Comparison of ENCODE assay signal across 11 mouse cellular contexts in genomic region chr4:154996572-154997154, GRCm38 (mm10). TPM values are rescaled to one million over a fixed set of nuclear protein-coding genes. Genes with fewer than 3 reads are reported as not detected.
DNase-seq lines count a peak whose midpoint lies in the region; ATAC-seq and TF ChIP-seq lines count a peak whose summit lies in the region.
"Had no signal": no experiment of that assay in that cellular context is flagged by ENCODE, and none has a peak within 500 bp of the region (broad histone marks: within the 10 kb centered on the region; RNA-seq: fewer than 3 reads in every experiment).

No protein-coding gene starts in this region.

- ATAC-seq in lung, embryonic 16.5 days (ENCODE audit: low read depth): peak; percentile 34; the same call in 1 of the 2 replicates
- ATAC-seq in hindbrain, postnatal 0 days: peak; percentile 62
- ATAC-seq in liver, embryonic 12.5 days: no peak
- no peak for ATAC-seq in monocyte, adult 5-6 weeks (replicated peaks; ENCODE audit: insufficient number of reproducible peaks, low FRiP score, low TSS enrichment, poor library complexity, severe bottlenecking)
- ATAC-seq: CD4-positive, CD25-positive, alpha-beta regulatory T cell, adult 4 months had no signal

- no peak overlapping the region for H3K9ac ChIP-seq in lung, embryonic 16.5 days (ENCODE audit: low read length)
- 0 out of 2 replicates have a peak overlapping the region, but pooled peaks have one; percentile 10 for H3K9ac ChIP-seq in hindbrain, postnatal 0 days (replicated peaks; ENCODE audit: low read length)
- no peak overlapping the region for H3K9ac ChIP-seq in liver, embryonic 12.5 days
- H3K9ac ChIP-seq: embryonic facial prominence, embryonic 15.5 days; liver, embryonic 13.5 days had no signal

- peak; percentile 57 for DNase-seq in embryo, embryonic 11 days
- DNase-seq in embryo, embryonic 10 days (ENCODE audit: low spot score): no peak
- no peak for DNase-seq in lung, postnatal 25 days (ENCODE audit: low spot score)
- peak; percentile 79 for DNase-seq in hindbrain, postnatal 0 days (ENCODE audit: low spot score)
- DNase-seq in retina, embryonic 14.5 days (ENCODE audit: low spot score): peak; percentile 68
- DNase-seq: liver, embryonic 13.5 days had no signal

- no peak overlapping the region for H3K4me3 ChIP-seq in lung, embryonic 16.5 days (ENCODE audit: low read length)
- no peak overlapping the region for H3K4me3 ChIP-seq in hindbrain, postnatal 0 days (ENCODE audit: low read length)
- no peak overlapping the region for H3K4me3 ChIP-seq in liver, embryonic 12.5 days
- H3K4me3 ChIP-seq: embryonic facial prominence, embryonic 15.5 days; liver, embryonic 13.5 days had no signal

- no peak overlapping the region for H3K4me2 ChIP-seq in lung, embryonic 16.5 days (ENCODE audit: low read depth, low read length)
- H3K4me2 ChIP-seq in hindbrain, postnatal 0 days (ENCODE audit: low read depth, low read length): no peak overlapping the region
- H3K4me2 ChIP-seq in liver, embryonic 12.5 days: no peak overlapping the region
- H3K4me2 ChIP-seq: embryonic facial prominence, embryonic 15.5 days; liver, embryonic 13.5 days had no signal

- TF ChIP-seq CTCF in hindbrain, postnatal 0 days (IDR thresholded peaks at IDR 0.05; ENCODE audit: low read depth): peak; percentile 52

- 34% methylated on average over 8 of the region's 8 CpGs for WGBS in lung, embryonic 16.5 days
- 19% methylated on average over 8 of the region's 8 CpGs for WGBS in hindbrain, postnatal 0 days
- 53% methylated on average over 8 of the region's 8 CpGs for WGBS in liver, embryonic 12.5 days (ENCODE audit: insufficient replicate concordance)

- no peaks in the 10 kb centered on the region for H3K36me3 ChIP-seq in lung, embryonic 16.5 days (ENCODE audit: control insufficient read depth, insufficient read depth, low read length)
- peaks cover 7% of the 10 kb centered on the region for H3K36me3 ChIP-seq in hindbrain, postnatal 0 days (ENCODE audit: insufficient read depth, low read length)
- H3K36me3 ChIP-seq in liver, embryonic 12.5 days: no peaks in the 10 kb centered on the region
- H3K36me3 ChIP-seq: embryonic facial prominence, embryonic 15.5 days; liver, embryonic 13.5 days had no signal

- no peaks in the 10 kb centered on the region for H3K9me3 ChIP-seq in lung, embryonic 16.5 days (ENCODE audit: control insufficient read depth, low read length)
- H3K9me3 ChIP-seq in hindbrain, postnatal 0 days (ENCODE audit: low read length): no peaks in the 10 kb centered on the region
- no peaks in the 10 kb centered on the region for H3K9me3 ChIP-seq in liver, embryonic 12.5 days (replicated peaks)
- H3K9me3 ChIP-seq: embryonic facial prominence, embryonic 15.5 days; liver, embryonic 13.5 days had no signal

- H3K4me1 ChIP-seq in lung, embryonic 16.5 days (replicated peaks; ENCODE audit: control insufficient read depth, insufficient read depth, low read length): peaks cover 6% of the 10 kb centered on the region; the same call in 1 of the 2 replicates
- no peaks in the 10 kb centered on the region for H3K4me1 ChIP-seq in hindbrain, postnatal 0 days (ENCODE audit: insufficient read depth, low read length)
- no peaks in the 10 kb centered on the region for H3K4me1 ChIP-seq in liver, embryonic 12.5 days
- H3K4me1 ChIP-seq: liver, embryonic 13.5 days had no signal

- no peaks in the 10 kb centered on the region for H3K27me3 ChIP-seq in lung, embryonic 16.5 days (ENCODE audit: control insufficient read depth, insufficient read depth, low read depth, low read length)
- no peaks in the 10 kb centered on the region for H3K27me3 ChIP-seq in hindbrain, postnatal 0 days (ENCODE audit: insufficient read depth, low read length)
- H3K27me3 ChIP-seq in liver, embryonic 12.5 days (replicated peaks): peaks cover 32% of the 10 kb centered on the region
- H3K27me3 ChIP-seq: embryonic facial prominence, embryonic 15.5 days; liver, embryonic 13.5 days had no signal

- no peak overlapping the region for H3K27ac ChIP-seq in lung, embryonic 16.5 days (ENCODE audit: low read length)
- no peak overlapping the region for H3K27ac ChIP-seq in hindbrain, postnatal 0 days
- no peak overlapping the region for H3K27ac ChIP-seq in liver, embryonic 12.5 days
- H3K27ac ChIP-seq: embryonic facial prominence, embryonic 15.5 days; liver, embryonic 13.5 days had no signal

RNA-seq across cellular contexts. Expression of gene Pank4, which starts 32.7 kb away (rescaled TPM):
- polyA plus RNA-seq in lung, embryonic 16.5 days (2015; fragmentation: Nextera tagmentation; extraction: Ambion mirVana): 47.3 and 48.4 TPM in 2 replicates
- total RNA-seq in hindbrain, postnatal 0 days (2014; rRNA removed): 34.5 and 40.9 TPM in 2 replicates
- 25.2 and 28.1 TPM in 2 replicates for polyA plus RNA-seq in hindbrain, postnatal 0 days (2015; fragmentation: Nextera tagmentation; extraction: Ambion mirVana)
- polyA plus RNA-seq in liver, embryonic 12.5 days (2016; fragmentation: Nextera tagmentation; extraction: Ambion mirVana): 33.4 and 34.0 TPM in 2 replicates
- 26.6 to 36.7 TPM (median 30.2 TPM) in 3 replicates for total RNA-seq in monocyte, adult 5-6 weeks (2017)

RNA-seq across cellular contexts. Expression of gene Hes5, which starts 35.9 kb away (rescaled TPM):
- 0.54 and 0.55 TPM in 2 replicates for polyA plus RNA-seq in lung, embryonic 16.5 days (2015; fragmentation: Nextera tagmentation; extraction: Ambion mirVana)
- total RNA-seq in hindbrain, postnatal 0 days (2014; rRNA removed): 149 and 177 TPM in 2 replicates
- 106 and 122 TPM in 2 replicates for polyA plus RNA-seq in hindbrain, postnatal 0 days (2015; fragmentation: Nextera tagmentation; extraction: Ambion mirVana)
- 0.12 TPM in 1 of 2 replicates, not detected in the other for polyA plus RNA-seq in liver, embryonic 12.5 days (2016; fragmentation: Nextera tagmentation; extraction: Ambion mirVana)
- not detected in 3 replicates for total RNA-seq in monocyte, adult 5-6 weeks (2017)

RNA-seq across cellular contexts. Expression of gene Plch2, which starts 59.9 kb away (rescaled TPM):
- 11.4 and 14.9 TPM in 2 replicates for polyA plus RNA-seq in lung, embryonic 16.5 days (2015; fragmentation: Nextera tagmentation; extraction: Ambion mirVana)
- total RNA-seq in hindbrain, postnatal 0 days (2014; rRNA removed): 45.7 and 48.8 TPM in 2 replicates
- 12.5 and 12.8 TPM in 2 replicates for polyA plus RNA-seq in hindbrain, postnatal 0 days (2015; fragmentation: Nextera tagmentation; extraction: Ambion mirVana)
- polyA plus RNA-seq in liver, embryonic 12.5 days (2016; fragmentation: Nextera tagmentation; extraction: Ambion mirVana): 0.24 TPM in 1 of 2 replicates, not detected in the other
- total RNA-seq in monocyte, adult 5-6 weeks (2017): not detected in 3 replicates
- polyA plus RNA-seq: CD4-positive, CD25-positive, alpha-beta regulatory T cell, adult 4 months had no signal

Comparison
In these comparisons a context has a peak if more than half of its experiments do, and no peak if none do; other contexts are left out.
1. DNase-seq: peak in embryo, embryonic 11 days (single experiment), hindbrain, postnatal 0 days (single experiment) and retina, embryonic 14.5 days (single experiment); none in embryo, embryonic 10 days (single experiment) and lung, postnatal 25 days (single experiment).
2. ATAC-seq: peak in lung, embryonic 16.5 days (single experiment) and hindbrain, postnatal 0 days (single experiment); none in liver, embryonic 12.5 days (single experiment) and monocyte, adult 5-6 weeks (single experiment).
3. RNA of gene Hes5, which starts 35.9 kb away (polyA plus RNA-seq): 106 to 122 TPM in hindbrain, postnatal 0 days; 0.54 to 0.55 TPM in lung, embryonic 16.5 days and 0.12 TPM in liver, embryonic 12.5 days; every median in the first group is over 10 times any median in the second.
4. RNA of gene Plch2, which starts 59.9 kb away (polyA plus RNA-seq): 12.5 to 12.8 TPM in hindbrain, postnatal 0 days and 11.4 to 14.9 TPM in lung, embryonic 16.5 days; 0.24 TPM in liver, embryonic 12.5 days; every median in the first group is over 10 times any median in the second.